Mouse (Mus musculus) CH12.LX (cell line): ENCODE measurements around the gene Ackr4.

Experiments used
- CTCF ChIP-seq, 2 experiments: IDR thresholded peaks in 1 of 2; conservative IDR thresholded peaks in 1 of 2; 2 replicates each; pipeline ENCODE4 v1.5.1; 2011 to 2012; ENCODE audit warnings: low read depth in 2 of 2, low read length in 2 of 2, improper control_type of control experiment in 1 of 2, inconsistent platforms in 1 of 2, mild to moderate bottlenecking in 1 of 2, moderate library complexity in 1 of 2
- HCFC1 ChIP-seq: IDR thresholded peaks from 2 replicates; pipeline ENCODE4 v1.6.1; 2012; ENCODE audit warnings: low read depth, mild to moderate bottlenecking, inconsistent platforms, low read length, improper control_type of control experiment
- JUN ChIP-seq: IDR thresholded peaks from 2 replicates; pipeline ENCODE4 v1.6.1; 2011; ENCODE audit warnings: low read depth, mild to moderate bottlenecking, low read length, improper control_type of control experiment, moderate library complexity; ENCODE audit not compliant: insufficient read depth
- MXI1 ChIP-seq: IDR thresholded peaks from 2 replicates; pipeline ENCODE4 v1.6.1; 2011; ENCODE audit warnings: mild to moderate bottlenecking, low read depth, low read length, improper control_type of control experiment
- POLR2A ChIP-seq: IDR thresholded peaks from 2 replicates; pipeline ENCODE4 v1.6.1; 2011; ENCODE audit warnings: low read depth, mild to moderate bottlenecking, improper control_type of control experiment, low read length
- SIN3A ChIP-seq: IDR thresholded peaks from 2 replicates; pipeline ENCODE4 v1.6.1; 2012; ENCODE audit warnings: low read length, improper control_type of control experiment, inconsistent platforms
- TCF12 ChIP-seq: IDR thresholded peaks from 2 replicates; pipeline ENCODE4 v1.6.1; 2014; ENCODE audit warnings: low read depth, mild to moderate bottlenecking, inconsistent platforms, low read length, improper control_type of control experiment
- UBTF ChIP-seq: IDR thresholded peaks from 2 replicates; pipeline ENCODE4 v1.6.1; 2012; ENCODE audit warnings: low read depth, mild to moderate bottlenecking, inconsistent platforms, low read length, improper control_type of control experiment, moderate library complexity
- USF1 ChIP-seq: IDR thresholded peaks from 2 replicates; pipeline ENCODE4 v1.6.1; 2014; ENCODE audit warnings: low read depth, mild to moderate bottlenecking, inconsistent platforms, low read length, improper control_type of control experiment
- ZNF384 ChIP-seq: IDR thresholded peaks from 2 replicates; pipeline ENCODE4 v1.6.1; 2012; ENCODE audit warnings: low read depth, low read length, improper control_type of control experiment, inconsistent platforms

- no peak for TF ChIP-seq POLR2A
- TF ChIP-seq UBTF: no peak
- no peak for TF ChIP-seq MXI1
- no peak for TF ChIP-seq USF1
- no peak for TF ChIP-seq CTCF (conservative IDR thresholded peaks at IDR 0.05 in 1 of 2, IDR thresholded peaks at IDR 0.05 in 1 of 2; ENCODE audit: low read depth in 2 of 2, low read length in 2 of 2)
- no peak for TF ChIP-seq TCF12
- TF ChIP-seq HCFC1: no peak
- no peak for TF ChIP-seq JUN
- no peak for TF ChIP-seq ZNF384
- TF ChIP-seq SIN3A: no peak
These were observed 29.8 kb upstream of the Ackr4 start for GRCm38 (mm10) chr9:104156506-104156905.
